Mouse (Mus musculus): Measurements from ENCODE around the gene Tmem74b.
A peak's percentile ranks its signal among the peaks of the same experiment; 100 is the strongest.

The Tmem74b gene

GRCm38 (mm10) chr2:151701231-151702145 is at the start of gene Tmem74b:
TSS of gene Tmem74b (plus strand) at chr2:151702008.
- DNase-seq: no peak

- no peak for DNase-seq
These were observed 49.8 kb upstream of the Tmem74b start for GRCm38 (mm10) chr2:151652053-151652452.

DNA sequence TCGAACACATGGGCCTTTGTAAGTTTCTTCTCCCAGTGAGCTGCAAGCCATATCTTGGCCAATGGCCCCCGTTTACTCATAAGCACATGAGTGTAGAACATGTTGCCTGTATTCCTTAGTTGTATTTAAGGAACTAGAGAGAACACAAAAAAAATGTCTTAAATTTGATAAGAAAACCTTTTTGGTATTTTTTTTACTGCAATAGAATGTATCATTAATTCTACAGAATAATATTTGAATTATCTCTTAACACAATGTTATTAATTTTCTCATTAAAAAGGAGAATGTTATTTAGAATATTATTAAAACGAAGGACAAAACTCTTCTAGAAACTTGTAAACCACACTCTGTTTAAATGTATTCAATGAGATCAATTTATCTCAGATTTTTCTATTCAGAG is 33.4 kb upstream of the Tmem74b start, which contains the start of gene Rad21l:
TSS of gene Rad21l (minus strand) at position 101 of the 400 bp plus-strand sequence.
- no peak for DNase-seq

DNA sequence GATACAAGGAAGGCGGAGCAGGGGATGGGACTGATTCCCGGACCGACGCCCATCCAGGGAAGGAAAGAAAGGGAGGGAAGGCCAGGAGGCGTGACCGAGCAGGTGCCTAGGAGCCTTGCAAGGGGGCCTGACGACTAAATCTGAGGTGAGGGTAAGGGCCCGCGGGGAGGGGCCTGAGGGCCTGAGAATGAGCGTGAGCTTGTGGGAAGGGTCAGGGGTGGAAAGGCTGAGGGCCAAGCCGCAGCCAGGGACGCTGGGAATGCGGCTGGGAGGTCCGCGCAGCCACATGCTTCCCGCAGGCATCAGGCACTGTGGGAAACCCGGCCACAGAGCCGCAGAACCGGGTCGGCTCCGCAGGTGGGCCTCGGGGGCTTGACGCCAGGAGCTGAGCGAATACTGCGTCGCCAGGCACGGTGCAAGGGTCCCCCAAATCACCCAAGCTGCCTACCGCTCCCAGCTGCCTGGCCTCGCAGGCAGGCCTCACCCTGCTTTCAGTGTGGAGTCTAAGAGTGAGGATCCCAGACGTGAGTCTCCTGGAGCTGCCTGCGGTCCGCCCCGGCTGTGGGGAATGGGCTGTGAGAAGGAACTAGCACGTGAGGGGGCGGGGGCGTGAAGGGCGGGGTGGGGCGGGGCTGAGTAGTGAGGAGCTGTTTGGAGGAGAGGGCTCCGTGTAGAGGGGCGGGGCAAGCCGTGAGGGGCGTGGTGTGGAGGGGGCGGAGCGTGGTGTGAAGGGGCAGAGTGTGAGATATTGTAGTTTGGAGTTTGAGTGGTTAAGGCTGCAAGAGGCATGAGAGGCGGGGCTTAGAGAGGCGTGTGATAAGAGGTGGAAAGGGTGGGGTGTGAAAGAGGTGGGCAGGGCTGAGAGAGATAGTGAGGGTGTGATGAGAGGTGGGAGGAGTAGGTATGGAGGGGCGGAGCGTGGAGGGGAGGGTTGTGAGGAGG is 31.5 kb upstream of the Tmem74b start:
- DNase-seq: no peak

GRCm38 (mm10) chr2:151670968-151671329 is 30.9 kb upstream of the Tmem74b start:
- no peak for DNase-seq

- no peak for DNase-seq
These were observed 25.6 kb upstream of the Tmem74b start for GRCm38 (mm10) chr2:151676234-151676633.

GRCm38 (mm10) chr2:151682357-151682756 is 19.5 kb upstream of the Tmem74b start:
- peak; percentile 23 for DNase-seq

DNA sequence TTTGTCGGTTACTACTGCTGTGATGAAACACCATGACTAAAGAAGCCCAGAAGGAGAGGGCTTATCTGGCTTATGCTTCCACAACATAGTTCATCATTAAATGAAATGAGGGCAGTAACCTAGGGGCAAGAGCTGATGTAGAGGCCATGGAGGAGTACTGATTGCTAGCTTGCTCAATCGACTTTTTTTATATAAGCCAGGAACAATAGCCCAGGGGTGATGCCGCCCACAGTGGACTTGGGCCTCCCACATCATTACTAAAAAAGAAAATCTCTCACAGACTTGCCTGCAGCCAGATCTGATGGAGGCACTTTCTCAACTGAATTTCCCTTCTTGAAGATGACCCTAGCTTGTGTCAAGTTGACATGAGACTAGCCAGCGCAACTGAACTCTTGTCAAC is 18.8 kb upstream of the Tmem74b start:
- no peak for DNase-seq

DNA sequence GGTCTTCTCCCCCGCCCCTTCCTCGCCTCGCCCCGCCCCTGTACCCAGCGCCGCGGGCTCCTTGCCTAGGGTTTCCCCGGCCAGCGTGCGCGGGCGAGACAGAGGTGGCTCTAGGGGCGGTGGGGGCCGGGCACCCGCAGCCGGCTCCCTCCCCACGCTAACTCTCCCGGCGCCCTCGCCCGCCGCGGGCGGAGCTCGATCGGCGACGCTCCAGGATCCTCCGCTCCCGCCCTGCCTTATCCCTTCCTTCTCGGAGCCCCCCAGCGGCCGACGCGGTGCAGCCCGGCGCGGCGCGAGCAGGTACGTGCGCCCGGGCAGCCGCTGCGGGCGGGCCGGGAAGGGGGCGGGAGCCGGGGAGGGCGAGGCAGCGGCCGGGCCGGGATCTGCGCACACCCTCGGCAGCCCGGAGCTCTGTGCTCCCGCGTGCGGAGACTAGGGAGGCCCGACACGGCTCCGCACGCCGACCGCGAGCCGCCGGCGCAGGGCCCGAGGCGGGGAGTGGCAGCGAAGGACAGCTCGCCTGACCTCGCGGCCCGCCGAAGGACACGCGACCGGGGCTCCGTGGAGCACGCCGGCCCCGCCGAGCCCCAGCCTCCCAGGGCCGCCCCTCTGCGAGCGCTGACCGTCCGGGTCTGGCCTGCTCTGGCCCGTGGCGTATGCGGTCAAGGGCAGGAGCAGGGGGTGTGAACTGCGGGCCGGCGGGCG is 490 bp downstream of the Tmem74b start:
- no peak for DNase-seq

GRCm38 (mm10) chr2:151702851-151703190 is 1.0 kb downstream of the Tmem74b start:
- no peak for DNase-seq

GRCm38 (mm10) chr2:151712647-151713046 is 10.8 kb downstream of the Tmem74b start:
- no peak for DNase-seq

DNA sequence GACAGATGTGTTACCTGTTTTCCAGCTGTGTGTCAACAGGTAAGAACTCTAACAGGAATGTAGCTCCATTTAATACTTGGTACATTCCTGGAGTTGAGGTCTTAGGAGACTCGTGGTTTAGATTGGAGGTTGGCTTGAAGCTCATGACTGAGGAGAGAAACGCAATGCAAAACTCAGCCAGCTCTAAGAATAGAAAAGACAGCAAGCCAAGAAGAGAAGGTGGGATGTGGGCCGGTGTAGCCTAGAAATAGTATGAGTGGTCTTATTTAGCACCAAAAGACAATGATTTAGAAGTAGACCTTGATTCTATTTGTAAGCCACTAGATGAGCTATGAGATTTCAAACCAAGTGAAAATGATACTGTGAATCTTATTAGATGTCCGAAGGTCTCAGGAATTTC is 13.7 kb downstream of the Tmem74b start:
- DNase-seq: no peak

GRCm38 (mm10) chr2:151716318-151717055 is 14.7 kb downstream of the Tmem74b start:
- no peak for DNase-seq

GRCm38 (mm10) chr2:151724094-151724493 is 22.3 kb downstream of the Tmem74b start:
- no peak for DNase-seq

- no peak for DNase-seq
These were observed 31.5 kb downstream of the Tmem74b start for GRCm38 (mm10) chr2:151733151-151733865.

DNA sequence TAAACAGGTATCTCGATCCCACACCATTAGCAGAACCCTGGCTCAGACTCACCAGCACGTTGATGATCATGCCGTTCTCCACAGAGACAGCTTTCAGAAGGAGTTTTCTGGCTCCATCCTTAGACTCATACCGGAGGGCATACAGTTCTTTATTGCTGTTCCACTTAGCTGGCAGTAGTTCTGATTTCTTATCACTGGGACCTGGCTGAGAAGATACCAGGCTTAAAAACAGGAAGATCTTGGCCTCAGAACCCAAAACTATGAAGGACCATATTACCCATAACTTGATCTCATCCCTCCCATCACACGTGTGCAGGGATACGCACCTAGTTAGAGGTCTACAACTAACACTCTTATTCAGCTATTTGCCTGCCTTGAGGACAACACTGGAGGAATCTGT is 33.6 kb downstream of the Tmem74b start:
- DNase-seq: no peak

GRCm38 (mm10) chr2:151738460-151738859 is 36.7 kb downstream of the Tmem74b start:
- no peak for DNase-seq

GRCm38 (mm10) chr2:151739081-151739480 is 37.3 kb downstream of the Tmem74b start:
- DNase-seq: no peak

GRCm38 (mm10) chr2:151739505-151739904 is 37.7 kb downstream of the Tmem74b start:
- DNase-seq: no peak

DNA sequence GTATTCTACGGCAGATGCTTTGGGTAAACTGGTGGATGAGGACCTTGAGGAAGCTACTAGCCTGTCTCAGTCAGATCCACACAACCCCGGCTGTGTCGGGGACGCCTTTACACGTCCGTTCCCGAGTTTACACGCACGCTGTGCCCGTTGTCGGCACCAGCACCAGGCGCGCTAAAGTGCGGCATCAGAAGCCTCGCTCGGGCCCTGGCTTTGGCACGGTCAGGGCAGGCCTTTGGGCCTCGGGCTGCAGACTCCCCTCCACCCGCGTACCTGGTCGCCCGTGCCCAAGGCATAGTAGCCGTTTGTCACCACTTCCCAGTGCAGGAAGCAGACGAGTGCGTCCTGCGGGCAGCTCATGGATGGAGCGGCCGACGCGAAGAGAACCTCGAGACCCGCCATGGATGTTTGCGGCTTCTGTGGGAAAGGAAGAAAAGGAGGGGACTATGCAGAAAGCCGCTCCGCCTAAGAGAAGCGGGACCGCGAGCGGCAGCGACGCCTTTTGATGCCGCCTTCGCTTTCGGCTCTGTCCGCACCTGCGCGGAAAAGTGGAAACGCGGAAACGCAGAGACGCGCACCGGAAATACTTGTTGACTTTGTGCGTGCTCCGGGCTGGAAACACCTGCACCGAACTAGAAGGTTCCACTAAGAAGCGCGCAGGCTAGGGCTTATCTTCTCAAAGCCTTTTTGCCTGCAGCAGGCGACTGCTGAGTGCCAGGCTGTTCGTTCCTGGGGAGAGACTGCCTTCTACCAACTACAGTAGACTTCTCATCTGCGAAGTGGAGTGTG is 39.1 kb downstream of the Tmem74b start:
- DNase-seq: peak; percentile 90

DNA sequence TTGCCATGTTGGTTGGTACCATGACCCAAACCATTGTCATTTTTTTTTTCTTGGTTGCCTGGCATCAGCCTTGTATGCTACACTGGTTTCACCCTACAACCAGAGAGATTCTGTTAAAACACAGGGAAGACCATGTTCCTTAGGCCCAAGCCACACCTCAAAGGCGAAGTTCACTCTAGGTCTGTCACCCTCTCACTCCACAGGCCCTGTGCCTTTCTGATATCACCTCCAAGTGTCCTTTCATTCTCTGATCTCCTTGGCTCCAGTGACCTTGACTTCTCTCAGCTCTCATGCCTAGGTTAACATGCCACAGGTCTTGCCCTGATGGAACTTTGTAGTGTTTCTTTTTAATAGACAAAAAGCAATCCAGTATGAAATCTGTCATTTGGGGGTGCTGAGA is 40.3 kb downstream of the Tmem74b start:
- DNase-seq: no peak

All from thymus, postnatal 25 days (tissue).